Mouse (Mus musculus): ENCODE results near the gene Chn2.
A peak's percentile ranks its signal among the peaks of the same experiment; 100 is the strongest.

Gene Chn2

GRCm38 (mm10) chr6:54231769-54232558, 192.6 kb downstream of the Chn2 start:
- no peak for DNase-seq (ENCODE audit: low read depth, low spot score)

- DNase-seq (ENCODE audit: low read depth, low spot score), result no peak
Observed at GRCm38 (mm10) chr6:54236441-54236840, 197.1 kb downstream of the Chn2 start.

GRCm38 (mm10) chr6:54241761-54242160, 202.4 kb downstream of the Chn2 start:
- no peak for DNase-seq (ENCODE audit: low read depth, low spot score)

- no peak for DNase-seq (ENCODE audit: low read depth, low spot score)
Observed at GRCm38 (mm10) chr6:54242286-54242685, 202.9 kb downstream of the Chn2 start.

GRCm38 (mm10) chr6:54248354-54249252, 209.2 kb downstream of the Chn2 start:
- DNase-seq (ENCODE audit: low read depth, low spot score), result no peak

- DNase-seq (ENCODE audit: low read depth, low spot score), result no peak
Observed at GRCm38 (mm10) chr6:54251401-54252191, 212.2 kb downstream of the Chn2 start.

- DNase-seq (ENCODE audit: low read depth, low spot score), result peak; percentile 11
Observed at GRCm38 (mm10) chr6:54253206-54253605, 213.9 kb downstream of the Chn2 start.

GRCm38 (mm10) chr6:54253881-54254280, 214.5 kb downstream of the Chn2 start:
- DNase-seq (ENCODE audit: low read depth, low spot score), result no peak

- DNase-seq (ENCODE audit: low read depth, low spot score), result peak; percentile 9
Observed at GRCm38 (mm10) chr6:54254759-54255158, 215.4 kb downstream of the Chn2 start.

- no peak for DNase-seq (ENCODE audit: low read depth, low spot score)
Observed at GRCm38 (mm10) chr6:54255321-54255720, 216.0 kb downstream of the Chn2 start.

- no peak for DNase-seq (ENCODE audit: low read depth, low spot score)
Observed at GRCm38 (mm10) chr6:54256397-54256796, 217.0 kb downstream of the Chn2 start.

- no peak for DNase-seq (ENCODE audit: low read depth, low spot score)
Observed at GRCm38 (mm10) chr6:54257552-54257951, 218.2 kb downstream of the Chn2 start.

GRCm38 (mm10) chr6:54258462-54258861, 219.1 kb downstream of the Chn2 start:
- DNase-seq (ENCODE audit: low read depth, low spot score), result no peak

- no peak for DNase-seq (ENCODE audit: low read depth, low spot score)
Observed at GRCm38 (mm10) chr6:54262732-54263131, 223.4 kb downstream of the Chn2 start.

- DNase-seq (ENCODE audit: low read depth, low spot score), result no peak
Observed at GRCm38 (mm10) chr6:54263890-54264289, 224.5 kb downstream of the Chn2 start.

GRCm38 (mm10) chr6:54264537-54264936, 225.2 kb downstream of the Chn2 start:
- no peak for DNase-seq (ENCODE audit: low read depth, low spot score)

GRCm38 (mm10) chr6:54265384-54265783, 226.0 kb downstream of the Chn2 start:
- no peak for DNase-seq (ENCODE audit: low read depth, low spot score)

- DNase-seq (ENCODE audit: low read depth, low spot score), result no peak
Observed at GRCm38 (mm10) chr6:54272556-54273378, 233.4 kb downstream of the Chn2 start.

GRCm38 (mm10) chr6:54273379-54273730, 234.0 kb downstream of the Chn2 start:
- no peak for DNase-seq (ENCODE audit: low read depth, low spot score)

- no peak for DNase-seq (ENCODE audit: low read depth, low spot score)
Observed at GRCm38 (mm10) chr6:54277234-54277633, 237.9 kb downstream of the Chn2 start.

- DNase-seq (ENCODE audit: low read depth, low spot score), result no peak
Observed at GRCm38 (mm10) chr6:54277828-54278227, 238.5 kb downstream of the Chn2 start.
